Mouse (Mus musculus) hindbrain, embryonic 11.5 days (tissue): ENCODE data around the gene Rbbp5. TPM values are rescaled to one million over a fixed set of nuclear protein-coding genes. Genes with fewer than 3 reads are reported as not detected.

Experiments used
- ATAC-seq: fragments of 200-750 bp; cut with Nextera tagmentation; 2 replicates; pipeline ENCODE4 v1.8.0; 2017; ENCODE audit warnings: mild to moderate bottlenecking, moderate TSS enrichment, moderate library complexity; ENCODE audit not compliant: low FRiP score
- DNase-seq: peaks from one replicate; pipeline ENCODE4 v3.0.0-alpha.2; 2015; ENCODE audit warnings: low spot score
- H3K27ac ChIP-seq: fragments of 300-500 bp; sonication (generic); 2 replicates; pipeline ENCODE4 v1.5.1; 2014; ENCODE audit warnings: mild to moderate bottlenecking, low read depth, low read length
- H3K27me3 ChIP-seq: fragments of 300-500 bp; sonication (generic); 2 replicates; pipeline ENCODE4 v1.6.1; 2014; ENCODE audit warnings: mild to moderate bottlenecking, low read length, moderate library complexity, mixed read lengths; ENCODE audit not compliant: control insufficient read depth, insufficient read depth
- H3K36me3 ChIP-seq: fragments of 300-500 bp; sonication (generic); 2 replicates; pipeline ENCODE4 v1.6.1; 2014; ENCODE audit warnings: mild to moderate bottlenecking, low read length, moderate library complexity, mixed read lengths; ENCODE audit not compliant: control insufficient read depth, insufficient read depth
- H3K4me1 ChIP-seq: fragments of 300-500 bp; sonication (generic); replicated peaks from 2 replicates; pipeline ENCODE4 v1.6.1; 2014; ENCODE audit warnings: low read length, mixed read lengths; ENCODE audit not compliant: control insufficient read depth, insufficient read depth
- H3K4me2 ChIP-seq: fragments of 300-500 bp; sonication (generic); replicated peaks from 2 replicates; pipeline ENCODE4 v1.6.1; 2014; ENCODE audit warnings: mild to moderate bottlenecking, low read depth, low read length
- H3K4me3 ChIP-seq: fragments of 300-500 bp; sonication (generic); 2 replicates; pipeline ENCODE4 v1.5.1; 2014; ENCODE audit warnings: low read depth, low read length
- H3K9ac ChIP-seq: fragments of 300-500 bp; sonication (generic); 2 replicates; pipeline ENCODE4 v1.6.1; 2014; ENCODE audit warnings: low read depth, low read length
- H3K9me3 ChIP-seq: fragments of 300-500 bp; sonication (generic); 2 replicates; pipeline ENCODE4 v1.6.1; 2016; ENCODE audit warnings: low read length; ENCODE audit not compliant: control insufficient read depth
- WGBS: fragments of 180-500 bp; shearing (Covaris S2); extraction: QIAGEN DNeasy Blood & Tissue Kit; methylation state at CpG from one replicate; pipeline ENCODE4 v1.1.7; 2014; 5-methylcytosine and 5-hydroxymethylcytosine counted together
- polyA plus RNA-seq: library from polyadenylated mRNA; unstranded; fragments of >200 nt; fragmentation: Nextera tagmentation; extraction: Ambion mirVana; gene quantifications from 2 replicates; pipeline ENCODE4 v1.2.1, GENCODE M21; 2014

Gene Rbbp5
- polyA plus RNA-seq: 58.5 and 65.3 TPM in 2 replicates

GRCm38 (mm10) chr1:132476928-132477691 lies at the start of gene Rbbp5:
TSS of gene Rbbp5 (plus strand) at chr1:132477365.
- Histone ChIP-seq H3K36me3 (no peaks in the 10 kb centered on the region), H3K9ac (peak within 1 kb of the TSS; percentile 70), H3K4me2 (peak within 1 kb of the TSS; percentile 65), H3K4me1 (no peaks in the 10 kb centered on the region), H3K9me3 (no peaks in the 10 kb centered on the region), H3K27ac (no peak within 1 kb of the TSS; the same call in 1 of the 2 replicates), H3K27me3 (no peaks in the 10 kb centered on the region), H3K4me3 (peak within 1 kb of the TSS; percentile 78)
- peak; percentile 93 for ATAC-seq
- under 1% methylated on average over 43 of the region's 43 CpGs for WGBS
- DNase-seq: peak; percentile 92

- ATAC-seq: no peak
- H3K9me3 ChIP-seq: no peaks in the 10 kb centered on the region
- no peak overlapping the region for H3K9ac ChIP-seq
- H3K4me2 ChIP-seq: no peak overlapping the region
- H3K4me1 ChIP-seq: no peaks in the 10 kb centered on the region
- no peaks in the 10 kb centered on the region for H3K27me3 ChIP-seq
- H3K27ac ChIP-seq: no peak overlapping the region
- DNase-seq: no peak
- WGBS: 71% methylated on average over 3 of the region's 3 CpGs
- no peaks in the 10 kb centered on the region for H3K36me3 ChIP-seq
- H3K4me3 ChIP-seq: no peak overlapping the region
Measured at GRCm38 (mm10) chr1:132430818-132431217, 46.3 kb upstream of the Rbbp5 start.

- no peaks in the 10 kb centered on the region; the same call in 1 of the 2 replicates for H3K4me1 ChIP-seq
- DNase-seq: no peak
- ATAC-seq: no peak
- H3K36me3 ChIP-seq: no peaks in the 10 kb centered on the region
- H3K9me3 ChIP-seq: no peaks in the 10 kb centered on the region
- H3K4me2 ChIP-seq: no peak overlapping the region
- no peak overlapping the region for H3K4me3 ChIP-seq
- H3K9ac ChIP-seq: no peak overlapping the region
- H3K27ac ChIP-seq: no peak overlapping the region
- WGBS: 88% methylated on average over 9 of the region's 9 CpGs
- H3K27me3 ChIP-seq: no peaks in the 10 kb centered on the region
Measured at GRCm38 (mm10) chr1:132431716-132432115, 45.4 kb upstream of the Rbbp5 start.

- DNase-seq (no peak), ATAC-seq (no peak)
- H3K27ac ChIP-seq: no peak overlapping the region
- H3K27me3 ChIP-seq: no peaks in the 10 kb centered on the region
- WGBS: 90% methylated on average over 5 of the region's 5 CpGs
- no peaks in the 10 kb centered on the region for H3K36me3 ChIP-seq
- no peak overlapping the region for H3K9ac ChIP-seq
- H3K4me3 ChIP-seq: no peak overlapping the region
- no peaks in the 10 kb centered on the region; the same call in 1 of the 2 replicates for H3K4me1 ChIP-seq
- no peaks in the 10 kb centered on the region for H3K9me3 ChIP-seq
- no peak overlapping the region for H3K4me2 ChIP-seq
Measured at GRCm38 (mm10) chr1:132433349-132433748, 43.8 kb upstream of the Rbbp5 start.

GRCm38 (mm10) chr1:132434032-132434431 lies 43.1 kb upstream of the Rbbp5 start:
- Histone ChIP-seq H3K9me3 (no peaks in the 10 kb centered on the region), H3K4me3 (no peak overlapping the region), H3K36me3 (no peaks in the 10 kb centered on the region), H3K4me2 (no peak overlapping the region), H3K27me3 (no peaks in the 10 kb centered on the region), H3K27ac (no peak overlapping the region), H3K9ac (no peak overlapping the region), H3K4me1 (no peaks in the 10 kb centered on the region; the same call in 1 of the 2 replicates)
- ATAC-seq: no peak
- WGBS: 90% methylated on average over 12 of the region's 12 CpGs
- DNase-seq: no peak

GRCm38 (mm10) chr1:132436320-132436958 lies 40.7 kb upstream of the Rbbp5 start:
- Histone ChIP-seq H3K4me2 (no peak overlapping the region), H3K27ac (no peak overlapping the region), H3K9ac (no peak overlapping the region), H3K4me1 (no peaks in the 10 kb centered on the region; the same call in 1 of the 2 replicates), H3K9me3 (no peaks in the 10 kb centered on the region), H3K27me3 (no peaks in the 10 kb centered on the region), H3K4me3 (no peak overlapping the region), H3K36me3 (no peaks in the 10 kb centered on the region)
- ATAC-seq (no peak), DNase-seq (no peak)
- 80% methylated on average over 4 of the region's 4 CpGs for WGBS

GRCm38 (mm10) chr1:132436960-132437359 lies 40.2 kb upstream of the Rbbp5 start:
- Histone ChIP-seq H3K9ac (no peak overlapping the region), H3K27ac (no peak overlapping the region), H3K27me3 (no peaks in the 10 kb centered on the region), H3K4me1 (no peaks in the 10 kb centered on the region; the same call in 1 of the 2 replicates), H3K36me3 (no peaks in the 10 kb centered on the region), H3K9me3 (no peaks in the 10 kb centered on the region), H3K4me2 (no peak overlapping the region), H3K4me3 (no peak overlapping the region)
- WGBS: 68% methylated on average over 1 of the region's 1 CpGs
- DNase-seq (no peak), ATAC-seq (no peak)

GRCm38 (mm10) chr1:132437389-132437788 lies 39.8 kb upstream of the Rbbp5 start:
- H3K36me3 ChIP-seq: no peaks in the 10 kb centered on the region
- no peak overlapping the region for H3K4me2 ChIP-seq
- no peaks in the 10 kb centered on the region for H3K9me3 ChIP-seq
- no peaks in the 10 kb centered on the region; the same call in 1 of the 2 replicates for H3K4me1 ChIP-seq
- no peak for DNase-seq
- H3K27me3 ChIP-seq: no peaks in the 10 kb centered on the region
- no peak for ATAC-seq
- no peak overlapping the region for H3K4me3 ChIP-seq
- H3K27ac ChIP-seq: no peak overlapping the region
- 86% methylated on average over 5 of the region's 5 CpGs for WGBS
- H3K9ac ChIP-seq: no peak overlapping the region
